Comparison of ENCODE assay signal across 34 mouse cellular contexts in genomic region chr10:78171581-78171980, GRCm38 (mm10).
"Had no signal": no experiment of that assay in that cellular context is flagged by ENCODE, and none has a peak within 500 bp of the region (broad histone marks: within the 10 kb centered on the region; RNA-seq: fewer than 3 reads in every experiment).

No protein-coding gene starts in this region.

- DNase-seq: heart, postnatal 10 days; heart, postnatal 14 days; heart, postnatal 36 days; heart, postnatal 4 days; kidney, adult 18-20 months; kidney, adult 2 months; kidney, adult 8-10 months; kidney, adult 9 months; kidney, postnatal 10 days; kidney, postnatal 14 days; kidney, postnatal 25 days; kidney, postnatal 36 days; kidney, postnatal 4 days; layer of hippocampus, adult 9-11 months; layer of hippocampus, postnatal 36 days had no signal

- H3K9ac ChIP-seq: heart, embryonic 12.5 days; heart, embryonic 13.5 days; heart, embryonic 15.5 days; hindbrain, embryonic 12.5 days; hindbrain, embryonic 13.5 days; hindbrain, embryonic 14.5 days; hindbrain, embryonic 15.5 days; intestine, embryonic 15.5 days; kidney, embryonic 15.5 days had no signal

- H3K4me2 ChIP-seq: heart, embryonic 11.5 days; heart, embryonic 12.5 days; heart, embryonic 13.5 days; heart, embryonic 15.5 days; hindbrain, embryonic 12.5 days; hindbrain, embryonic 13.5 days; hindbrain, embryonic 14.5 days; hindbrain, embryonic 15.5 days; intestine, embryonic 15.5 days; kidney, embryonic 15.5 days had no signal

- H3K27me3 ChIP-seq: heart, embryonic 12.5 days; heart, embryonic 13.5 days; heart, embryonic 15.5 days; hindbrain, embryonic 12.5 days; hindbrain, embryonic 13.5 days; hindbrain, embryonic 15.5 days; intestine, embryonic 15.5 days; kidney, embryonic 15.5 days had no signal

- H3K9me3 ChIP-seq: heart, embryonic 10.5 days; heart, embryonic 12.5 days; heart, embryonic 13.5 days; heart, embryonic 15.5 days; hindbrain, embryonic 10.5 days; hindbrain, embryonic 12.5 days; hindbrain, embryonic 13.5 days; hindbrain, embryonic 15.5 days; intestine, embryonic 15.5 days; kidney, embryonic 15.5 days had no signal

- H3K4me3 ChIP-seq: heart, embryonic 10.5 days; heart, embryonic 12.5 days; heart, embryonic 13.5 days; heart, embryonic 15.5 days; hindbrain, embryonic 10.5 days; hindbrain, embryonic 12.5 days; hindbrain, embryonic 13.5 days; hindbrain, embryonic 15.5 days; intestine, embryonic 15.5 days; kidney, embryonic 15.5 days; layer of hippocampus, adult 2 months had no signal

- ATAC-seq: hindbrain, embryonic 16.5 days; hindbrain, postnatal 0 days; inflammation-experienced regulatory T-cells, adult 6 months; intestine, embryonic 15.5 days; intestine, embryonic 16.5 days; intestine, postnatal 0 days had no signal

- H3K27ac ChIP-seq: heart, embryonic 10.5 days; heart, embryonic 13.5 days; heart, embryonic 15.5 days; hindbrain, embryonic 10.5 days; hindbrain, embryonic 12.5 days; hindbrain, embryonic 13.5 days; hindbrain, embryonic 14.5 days; hindbrain, embryonic 15.5 days; hindbrain, postnatal 0 days; intestine, embryonic 15.5 days; kidney, embryonic 15.5 days; kidney, postnatal 0 days; layer of hippocampus, adult 2 months had no signal
